Mouse (Mus musculus) adrenal gland, adult 10 weeks (tissue): ENCODE results near the gene Anks1. TPM values are rescaled to one million over a fixed set of nuclear protein-coding genes. Genes with fewer than 3 reads are reported as not detected.

Source experiments
- polyA plus RNA-seq: library from polyadenylated mRNA; stranded (reverse); fragments of 350-450 nt; fragmentation: Illumina TruSeq; extraction: RNeasy Lipid Tissue Mini Kit (QIAGEN cat#74804); gene quantifications from one replicate; pipeline ENCODE4 v1.2.3, GENCODE M21; 2014; ENCODE audit warnings: low read depth, low replicate concordance

Gene Anks1
- 1.7 TPM for polyA plus RNA-seq

DNA sequence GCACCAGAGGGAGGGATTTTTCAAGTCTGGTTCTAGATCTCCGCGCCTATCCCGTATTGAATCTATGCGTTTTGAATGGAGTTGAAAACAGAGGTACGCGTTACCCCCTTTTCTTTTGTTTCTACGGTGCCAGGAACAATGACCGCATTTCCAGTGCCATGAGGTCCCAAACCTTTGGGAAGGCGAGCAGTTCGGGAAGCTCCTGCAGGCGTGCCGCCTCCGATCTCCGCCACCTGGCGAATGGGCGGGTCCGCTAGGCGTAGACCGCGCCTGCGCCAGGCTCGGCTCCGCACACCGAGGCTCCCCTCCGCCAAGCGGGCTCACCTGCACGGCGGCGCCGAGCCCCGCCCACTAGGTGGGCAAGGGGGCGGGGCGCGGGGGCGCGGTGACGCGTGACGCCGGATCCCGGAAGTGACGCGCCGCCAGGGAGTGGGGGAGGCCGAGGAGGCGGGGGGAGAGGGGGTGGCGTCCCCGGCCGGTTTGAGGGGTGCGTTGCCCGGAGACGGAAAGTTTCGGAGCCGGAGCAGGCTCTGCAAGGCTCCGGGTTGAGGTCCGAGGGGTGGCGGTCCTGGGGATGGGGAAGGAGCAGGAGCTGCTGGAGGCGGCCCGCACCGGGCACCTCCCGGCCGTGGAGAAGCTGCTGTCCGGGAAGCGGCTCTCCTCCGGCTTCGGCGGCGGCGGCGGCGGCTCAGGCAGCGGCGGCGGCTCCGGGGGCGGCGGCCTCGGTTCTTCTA, at the start of gene Anks1:
Anks1 (plus strand) TSS at position 419 of the 734 bp plus-strand sequence.

DNA sequence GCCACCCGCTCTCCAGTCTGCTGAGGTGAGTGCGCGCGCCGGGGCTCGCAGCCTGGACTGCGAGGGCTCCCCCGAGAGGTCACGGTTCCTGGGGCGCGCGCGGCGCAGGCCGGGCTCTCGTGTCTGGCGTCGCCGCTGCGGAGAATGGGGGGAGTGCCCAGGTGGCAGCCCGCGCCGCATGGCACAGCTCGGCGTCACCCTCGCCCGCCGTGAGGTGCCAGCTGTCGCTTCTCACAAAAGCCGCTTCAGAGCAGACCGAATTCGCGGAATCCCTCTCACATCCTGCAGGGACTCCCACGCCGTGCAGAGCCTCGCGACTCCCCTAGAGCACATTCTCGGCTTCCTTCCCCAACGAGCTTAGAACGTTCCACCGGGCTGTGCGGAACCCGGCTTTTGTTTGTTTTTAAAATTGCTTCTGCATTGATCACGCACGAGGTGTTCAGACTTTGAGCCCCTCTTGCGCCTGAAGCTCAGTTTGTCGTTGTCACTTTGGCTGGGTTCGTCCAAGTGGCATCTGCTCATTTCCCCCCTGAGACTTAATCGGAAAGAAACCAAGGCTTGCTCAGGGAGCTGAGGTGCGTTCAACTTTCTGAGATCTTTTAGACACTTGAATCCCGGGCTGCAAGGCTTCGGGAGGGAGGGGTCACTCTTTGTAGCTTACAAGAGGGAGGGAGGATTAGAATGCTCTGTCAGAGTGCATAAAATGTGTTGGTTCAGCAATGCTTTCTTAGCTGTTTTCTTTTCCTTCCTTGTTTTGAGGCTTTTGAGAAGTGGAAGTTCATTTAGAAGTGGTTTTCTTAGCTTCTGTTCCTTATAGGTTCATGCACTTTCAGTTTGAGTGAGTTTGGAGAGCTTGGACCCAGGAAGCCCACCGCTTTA, 755 bp downstream of the Anks1 start, which contains the start of gene Taf11:
Taf11 (minus strand) TSS at position 223 of the 879 bp plus-strand sequence.

GRCm38 (mm10) chr17:28080045-28080816, 171.1 kb downstream of the Anks1 start, which contains the start of gene Tcp11:
Tcp11 (minus strand) TSS chr17:28080639.

Other genes starting within 250 kb of the Anks1 start
- not detected for gene Spdef, start 180.4 kb upstream of the Anks1 start, polyA plus RNA-seq
- 102 TPM for gene D17Wsu92e, start 88.7 kb upstream of the Anks1 start, polyA plus RNA-seq
- gene Snrpc, start 71.2 kb upstream of the Anks1 start, polyA plus RNA-seq, result 39.2 TPM
- gene Uhrf1bp1, start 52.9 kb upstream of the Anks1 start, polyA plus RNA-seq, result 5.0 TPM
- gene Taf11, start 538 bp downstream of the Anks1 start, polyA plus RNA-seq, result 30.7 TPM
- gene Tcp11, start 171.3 kb downstream of the Anks1 start, polyA plus RNA-seq, result not detected
- gene Scube3, start 232.8 kb downstream of the Anks1 start, polyA plus RNA-seq, result 4.0 TPM